Mouse (Mus musculus) erythroblast, embryonic 14.5 days (primary cell): ENCODE results near the gene Gm3646.

ENCODE experiments used
- GATA1 ChIP-seq: IDR thresholded peaks from 2 replicates; pipeline ENCODE4 v1.6.1; 2012; ENCODE audit warnings: low read length, inconsistent platforms, mixed read lengths
- TAL1 ChIP-seq: IDR thresholded peaks from 3 replicates; pipeline ENCODE4 v1.6.1; 2012; ENCODE audit warnings: low read length, inconsistent platforms, mixed read lengths

DNA sequence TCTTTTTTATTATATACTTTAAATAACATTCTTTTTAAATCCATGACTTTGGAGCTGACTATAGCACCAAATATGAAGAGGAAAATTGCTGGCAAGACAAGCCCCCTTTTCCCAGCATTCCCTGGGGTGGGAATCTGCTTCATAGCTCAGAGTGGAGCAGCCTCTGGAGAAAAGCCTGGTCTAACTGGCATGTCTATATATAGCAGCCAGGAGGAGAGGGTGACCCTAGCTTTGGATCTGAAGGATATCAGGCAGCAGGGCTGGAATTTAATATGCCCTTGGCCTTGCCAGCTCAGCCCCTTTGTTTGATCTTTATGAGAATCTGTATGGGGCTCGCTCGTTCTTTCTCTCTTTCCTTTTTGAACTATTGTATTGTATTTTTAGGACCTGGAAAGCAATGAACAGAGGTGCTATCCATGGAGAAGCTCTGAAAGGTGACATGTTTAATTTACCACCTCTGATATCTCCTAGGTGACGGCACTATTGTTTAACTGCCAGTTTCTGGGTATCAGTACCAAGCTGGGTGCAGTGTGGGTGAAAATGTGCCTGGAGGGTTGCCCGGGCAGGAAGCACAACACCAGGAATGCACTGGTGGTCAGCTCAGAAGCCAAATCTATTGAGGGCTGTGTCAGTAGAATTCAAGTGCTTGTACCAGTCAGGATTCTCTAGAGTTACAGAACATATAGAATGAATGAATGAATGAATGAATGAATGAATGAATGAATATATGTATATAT lies at the start of gene Gm3646:
- TF ChIP-seq GATA1 (no peak), TAL1 (no peak)
